Mouse (Mus musculus) C2C12 (cell line): ENCODE measurements around the gene Fut8.

Experiments used
- CTCF ChIP-seq: IDR thresholded peaks from one replicate; pipeline ENCODE4 v1.5.1; 2011; ENCODE audit not compliant: control insufficient read depth, insufficient read depth, insufficient read length
- FOSL1 ChIP-seq: IDR thresholded peaks from one replicate; pipeline ENCODE4 v1.8.0; 2011; ENCODE audit warnings: mild to moderate bottlenecking, low read length; ENCODE audit not compliant: poor library complexity, insufficient read depth, severe bottlenecking
- MAX ChIP-seq: IDR thresholded peaks from one replicate; pipeline ENCODE4 v1.6.1; 2011; ENCODE audit warnings: mild to moderate bottlenecking, control low read depth
- MYOG ChIP-seq: IDR thresholded peaks from one replicate; pipeline ENCODE4 v1.6.1; 2011; ENCODE audit not compliant: control insufficient read depth, insufficient read length; ENCODE audit errors: extremely low read depth
- USF1 ChIP-seq: IDR thresholded peaks from one replicate; pipeline ENCODE4 v1.6.1; 2011; ENCODE audit warnings: low read depth, mild to moderate bottlenecking, control low read depth, moderate library complexity

DNA sequence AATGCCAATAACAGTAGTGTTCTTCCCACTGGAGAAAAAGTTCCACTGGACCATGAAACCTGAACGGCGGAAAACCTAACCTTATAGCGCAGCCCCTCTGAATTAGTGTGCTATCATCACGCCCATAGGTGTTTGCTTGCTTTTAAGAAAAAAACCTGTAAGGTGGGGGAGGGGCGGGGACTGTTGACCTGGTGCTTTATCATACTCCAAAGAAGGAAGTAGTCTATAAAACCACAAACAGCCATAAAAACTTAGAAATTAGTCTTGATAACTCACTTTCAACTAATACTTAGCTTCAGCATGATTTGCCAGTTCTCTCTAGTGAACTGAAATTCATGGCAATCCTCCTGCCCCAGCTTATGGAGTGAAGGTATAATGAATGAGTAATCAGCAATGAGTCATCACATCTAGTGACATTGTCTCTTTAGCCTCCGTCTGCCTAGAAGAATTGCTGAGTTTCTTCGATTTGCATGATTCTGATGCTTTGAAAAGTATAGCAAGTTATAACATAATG is 26.2 kb upstream of the Fut8 start:
- TF ChIP-seq USF1 (no peak), CTCF (no peak), MAX (no peak), FOSL1 (peak; percentile 12), MYOG (no peak)
